Mouse (Mus musculus) liver, postnatal 0 days (tissue): ENCODE results near the gene Dync2h1. TPM values are rescaled to one million over a fixed set of nuclear protein-coding genes. Genes with fewer than 3 reads are reported as not detected.
"Not testable (repeated sequence)": the region's sequence is repeated elsewhere in the genome, so short reads cannot be mapped to it uniquely, and the experiment has no call there.

ENCODE experiments used
- ATAC-seq: fragments of 200-750 bp; cut with Nextera tagmentation; 2 replicates; pipeline ENCODE4 v1.8.0; 2017; ENCODE audit warnings: mild to moderate bottlenecking, moderate library complexity
- DNase-seq: peaks from one replicate; pipeline ENCODE4 v3.0.0-alpha.2; 2016
- H3K27ac ChIP-seq: fragments of 300-500 bp; sonication (generic); 2 replicates; pipeline ENCODE4 v1.5.1; 2014; ENCODE audit warnings: antibody characterized with exemption, moderate library complexity, mild to moderate bottlenecking, low read depth
- H3K27me3 ChIP-seq: fragments of 300-500 bp; sonication (generic); 2 replicates; pipeline ENCODE4 v1.6.1; 2014; ENCODE audit warnings: low read length, control low read depth, mixed read lengths; ENCODE audit not compliant: insufficient read depth
- H3K36me3 ChIP-seq: fragments of 300-500 bp; sonication (generic); replicated peaks from 2 replicates; pipeline ENCODE4 v1.6.1; 2014; ENCODE audit warnings: mild to moderate bottlenecking, control low read depth, low read length, moderate library complexity, mixed read lengths; ENCODE audit not compliant: insufficient read depth
- H3K4me1 ChIP-seq: fragments of 300-500 bp; sonication (generic); 2 replicates; pipeline ENCODE4 v1.6.1; 2014; ENCODE audit warnings: antibody characterized with exemption, mild to moderate bottlenecking, control low read depth; ENCODE audit not compliant: insufficient read depth
- H3K4me2 ChIP-seq: fragments of 300-500 bp; sonication (generic); 2 replicates; pipeline ENCODE4 v1.6.1; 2014; ENCODE audit warnings: low read depth, mild to moderate bottlenecking, low read length, moderate library complexity, mixed read lengths
- H3K4me3 ChIP-seq: fragments of 300-500 bp; sonication (generic); 2 replicates; pipeline ENCODE4 v1.5.1; 2014; ENCODE audit warnings: low read depth, low read length
- H3K9ac ChIP-seq: fragments of 300-500 bp; sonication (generic); replicated peaks from 2 replicates; pipeline ENCODE4 v1.6.1; 2014; ENCODE audit warnings: mild to moderate bottlenecking, moderate library complexity
- H3K9me3 ChIP-seq: fragments of 300-500 bp; sonication (generic); 2 replicates; pipeline ENCODE4 v1.6.1; 2016; ENCODE audit warnings: mild to moderate bottlenecking, control low read depth, low read length, mixed read lengths
- CTCF ChIP-seq: sonication (generic); IDR thresholded peaks from 2 replicates; pipeline ENCODE4 v1.5.1; 2016; ENCODE audit warnings: antibody characterized with exemption, low read depth
- EP300 ChIP-seq: IDR thresholded peaks from 2 replicates; pipeline ENCODE4 v1.6.1; 2016; ENCODE audit warnings: antibody characterized with exemption, low read depth, mild to moderate bottlenecking
- WGBS: fragments of 180-500 bp; shearing (Covaris S2); extraction: QIAGEN DNeasy Blood & Tissue Kit; methylation state at CpG from one replicate; pipeline ENCODE4 v1.1.7; 2014; ENCODE audit not compliant: insufficient replicate concordance; 5-methylcytosine and 5-hydroxymethylcytosine counted together
- polyA plus RNA-seq: library from polyadenylated mRNA; unstranded; fragments of >200 nt; fragmentation: Nextera tagmentation; extraction: Ambion mirVana; gene quantifications from 2 replicates; pipeline ENCODE4 v1.2.1, GENCODE M21; 2015

Gene Dync2h1
- polyA plus RNA-seq, 1 experiment from 2014 or later, result 1.5 TPM

DNA sequence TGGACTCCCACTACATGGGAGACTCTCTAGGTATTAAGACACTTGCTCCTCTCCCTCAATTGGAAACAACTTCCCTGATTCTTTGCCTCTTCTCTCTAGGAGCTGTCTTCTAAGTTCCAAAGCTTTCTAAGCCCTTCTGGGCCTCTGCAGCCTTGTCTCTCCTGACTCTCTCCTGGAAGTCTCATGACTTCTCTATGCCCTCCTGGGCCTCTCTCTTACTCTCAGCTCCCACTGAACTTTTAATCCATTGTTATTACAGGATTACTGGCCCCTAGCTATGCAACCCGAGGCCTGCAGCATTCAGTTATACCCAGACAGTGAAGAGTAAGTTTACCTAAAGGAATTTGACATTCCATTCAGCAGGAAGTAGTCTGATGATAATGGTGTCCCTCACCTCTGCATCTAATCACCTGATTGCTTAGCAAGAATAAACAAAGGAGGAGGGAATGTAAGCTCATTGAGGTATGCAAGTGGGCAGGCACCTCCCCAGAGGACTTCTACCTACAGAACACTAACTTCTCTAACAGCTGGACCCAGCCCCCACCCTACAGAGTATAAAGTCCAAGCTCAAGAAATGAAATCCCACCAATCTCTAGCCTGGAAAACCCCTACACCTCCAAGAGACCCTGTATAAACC lies 256.7 kb downstream of the Dync2h1 start:
- WGBS, result 26% methylated on average over 1 of the region's 1 CpGs

GRCm38 (mm10) chr9:6913471-6913870 lies 270.8 kb downstream of the Dync2h1 start:
- ATAC-seq (no peak), DNase-seq (no peak)
- Histone ChIP-seq H3K4me1 (no peaks in the 10 kb centered on the region), H3K9me3 (no peaks in the 10 kb centered on the region), H3K27me3 (no peaks in the 10 kb centered on the region), H3K4me2 (no peak overlapping the region), H3K4me3 (no peak overlapping the region), H3K27ac (no peak overlapping the region), H3K9ac (no peak overlapping the region), H3K36me3 (no peaks in the 10 kb centered on the region)
- no peak for TF ChIP-seq EP300
- TF ChIP-seq CTCF, result no peak
- WGBS, result 65% methylated on average over 1 of the region's 1 CpGs

More for the DNA sequence above, 256.7 kb downstream of the Dync2h1 start:
- no peak for TF ChIP-seq CTCF
- TF ChIP-seq EP300, result no peak
- Histone ChIP-seq H3K4me3 (no peak overlapping the region), H3K9me3 (no peaks in the 10 kb centered on the region), H3K4me2 (no peak overlapping the region), H3K9ac (no peak overlapping the region), H3K27ac (no peak overlapping the region), H3K27me3 (no peaks in the 10 kb centered on the region), H3K4me1 (no peaks in the 10 kb centered on the region), H3K36me3 (no peaks in the 10 kb centered on the region)
- ATAC-seq, result no peak
- no peak for DNase-seq

GRCm38 (mm10) chr9:6910537-6910936 lies 273.7 kb downstream of the Dync2h1 start:
- 0 out of 2 replicates have a peak, but pooled peaks have one; percentile 45 for ATAC-seq

GRCm38 (mm10) chr9:6901620-6902019 lies 282.6 kb downstream of the Dync2h1 start:
- 62% methylated on average over 1 of the region's 1 CpGs for WGBS
- no peaks in the 10 kb centered on the region for H3K27me3 ChIP-seq
- no peak overlapping the region for H3K4me2 ChIP-seq
- H3K4me1 ChIP-seq, result no peaks in the 10 kb centered on the region
- no peak overlapping the region for H3K27ac ChIP-seq
- no peaks in the 10 kb centered on the region for H3K9me3 ChIP-seq
- no peak overlapping the region for H3K4me3 ChIP-seq
- TF ChIP-seq CTCF, result no peak
- no peak for TF ChIP-seq EP300
- no peak overlapping the region for H3K9ac ChIP-seq
- no peak for ATAC-seq
- no peaks in the 10 kb centered on the region for H3K36me3 ChIP-seq
- DNase-seq, result no peak

More at GRCm38 (mm10) chr9:6910537-6910936, 273.7 kb downstream of the Dync2h1 start:
- not testable (repeated sequence) for H3K9me3 ChIP-seq, H3K27ac ChIP-seq, H3K9ac ChIP-seq, H3K4me1 ChIP-seq, DNase-seq, H3K4me3 ChIP-seq, H3K36me3 ChIP-seq, H3K4me2 ChIP-seq, H3K27me3 ChIP-seq
- 32% methylated on average over 4 of the region's 4 CpGs for WGBS

DNA sequence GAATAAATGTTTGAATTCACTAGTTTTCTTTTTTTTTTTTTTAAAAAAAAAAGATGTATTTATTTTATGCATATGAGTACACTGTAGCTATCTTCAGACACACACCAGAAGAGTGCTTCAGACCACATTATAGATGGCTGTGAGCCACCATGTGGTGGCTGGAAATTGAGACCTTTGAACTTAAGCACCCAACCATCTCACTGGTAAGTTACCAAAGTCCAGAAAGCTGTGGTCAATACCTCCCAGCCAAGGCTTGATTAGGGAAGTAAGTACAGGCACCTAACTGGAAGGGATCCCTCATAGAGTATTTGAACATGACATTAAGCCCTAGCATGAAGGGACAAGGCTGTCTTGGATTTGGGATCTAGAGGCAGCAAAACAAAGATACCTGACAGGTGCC lies 292.9 kb downstream of the Dync2h1 start:
- H3K27ac ChIP-seq, result no peak overlapping the region
- no peak overlapping the region for H3K4me2 ChIP-seq
- DNase-seq, result no peak
- H3K4me3 ChIP-seq, result no peak overlapping the region
- H3K27me3 ChIP-seq, result no peaks in the 10 kb centered on the region
- no peaks in the 10 kb centered on the region for H3K9me3 ChIP-seq
- no peaks in the 10 kb centered on the region for H3K36me3 ChIP-seq
- no peaks in the 10 kb centered on the region for H3K4me1 ChIP-seq
- ATAC-seq, result peak; percentile 67
- no peak overlapping the region for H3K9ac ChIP-seq
- no peak for TF ChIP-seq CTCF
- no peak for TF ChIP-seq EP300

- Histone ChIP-seq H3K4me3 (no peak overlapping the region), H3K27me3 (no peaks in the 10 kb centered on the region), H3K4me2 (no peak overlapping the region), H3K27ac (no peak overlapping the region), H3K4me1 (no peaks in the 10 kb centered on the region), H3K9me3 (no peaks in the 10 kb centered on the region), H3K36me3 (no peaks in the 10 kb centered on the region), H3K9ac (no peak overlapping the region)
- no peak for TF ChIP-seq EP300
- TF ChIP-seq CTCF, result no peak
- DNase-seq (no peak), ATAC-seq (no peak)
- 67% methylated on average over 1 of the region's 1 CpGs for WGBS
Observed at GRCm38 (mm10) chr9:6881187-6881984, 302.9 kb downstream of the Dync2h1 start.

Other genes starting within 250 kb of the Dync2h1 start
- 46.0 and 50.2 TPM in 2 replicates for gene Dcun1d5, start 74 bp upstream of the Dync2h1 start, polyA plus RNA-seq
- 0.28 and 0.37 TPM in 2 replicates for gene Mmp13, start 88.1 kb upstream of the Dync2h1 start, polyA plus RNA-seq
- 0.27 and 0.63 TPM in 2 replicates for gene Mmp12, start 159.9 kb upstream of the Dync2h1 start, polyA plus RNA-seq
- not detected in 2 replicates for gene Mmp1b, start 203.6 kb upstream of the Dync2h1 start, polyA plus RNA-seq